Mouse (Mus musculus): Measurements from ENCODE around the gene Ptprc. TPM values are rescaled to one million over a fixed set of nuclear protein-coding genes. Genes with fewer than 3 reads are reported as not detected.

Ptprc gene
- polyA plus RNA-seq, 1 experiment = 15.1 TPM

GRCm38 (mm10) chr1:138130145-138130544 is 45.4 kb downstream of the Ptprc start:
- Histone ChIP-seq H3K4me1 (ENCODE audit: control insufficient read depth, insufficient read depth, insufficient read length, low read length) (no peaks in the 10 kb centered on the region; the same call in none of the 2 replicates), H3K4me3 (ENCODE audit: low read depth, low read length) (no peak overlapping the region), H3K27ac (ENCODE audit: insufficient read depth, low read depth, low read length) (no peak overlapping the region), H3K27me3 (ENCODE audit: control insufficient read depth, insufficient read depth, low read length) (no peaks in the 10 kb centered on the region), H3K36me3 (ENCODE audit: control insufficient read depth, insufficient read depth, low read length) (no peaks in the 10 kb centered on the region)
- TF ChIP-seq CTCF (IDR thresholded peaks at IDR 0.05; ENCODE audit: extremely low read depth, insufficient read length, insufficient replicate concordance, low read depth, low read length) (no peak), POLR2A (IDR thresholded peaks at IDR 0.05; ENCODE audit: low read depth, low read length) (no peak)
- WGBS = 42% methylated on average over 4 of the region's 4 CpGs

GRCm38 (mm10) chr1:138126843-138127242 is 48.7 kb downstream of the Ptprc start:
- Histone ChIP-seq H3K27me3 (ENCODE audit: control insufficient read depth, insufficient read depth, low read length) (no peaks in the 10 kb centered on the region), H3K4me3 (ENCODE audit: low read depth, low read length) (no peak overlapping the region), H3K4me1 (ENCODE audit: control insufficient read depth, insufficient read depth, insufficient read length, low read length) (no peaks in the 10 kb centered on the region; the same call in 1 of the 2 replicates), H3K36me3 (ENCODE audit: control insufficient read depth, insufficient read depth, low read length) (no peaks in the 10 kb centered on the region), H3K27ac (ENCODE audit: insufficient read depth, low read depth, low read length) (no peak overlapping the region)
- 67% methylated on average over 8 of the region's 8 CpGs for WGBS
- TF ChIP-seq POLR2A (IDR thresholded peaks at IDR 0.05; ENCODE audit: low read depth, low read length) = no peak

GRCm38 (mm10) chr1:138125281-138125680 is 50.2 kb downstream of the Ptprc start:
- no peaks in the 10 kb centered on the region for H3K27me3 ChIP-seq (ENCODE audit: control insufficient read depth, insufficient read depth, low read length)
- H3K27ac ChIP-seq (ENCODE audit: insufficient read depth, low read depth, low read length) = no peak overlapping the region
- H3K4me3 ChIP-seq (ENCODE audit: low read depth, low read length) = no peak overlapping the region
- 62% methylated on average over 1 of the region's 1 CpGs for WGBS
- TF ChIP-seq CTCF (IDR thresholded peaks at IDR 0.05; ENCODE audit: extremely low read depth, insufficient read length, insufficient replicate concordance, low read depth, low read length) (no peak), POLR2A (IDR thresholded peaks at IDR 0.05; ENCODE audit: low read depth, low read length) (no peak)
- H3K36me3 ChIP-seq (ENCODE audit: control insufficient read depth, insufficient read depth, low read length) = no peaks in the 10 kb centered on the region
- H3K4me1 ChIP-seq (ENCODE audit: control insufficient read depth, insufficient read depth, insufficient read length, low read length) = no peaks in the 10 kb centered on the region

GRCm38 (mm10) chr1:138123866-138124265 is 51.6 kb downstream of the Ptprc start:
- no peak for TF ChIP-seq CTCF (IDR thresholded peaks at IDR 0.05; ENCODE audit: extremely low read depth, insufficient read length, insufficient replicate concordance, low read depth, low read length)
- TF ChIP-seq POLR2A (IDR thresholded peaks at IDR 0.05; ENCODE audit: low read depth, low read length) = no peak
- 40% methylated on average over 3 of the region's 3 CpGs for WGBS
- Histone ChIP-seq H3K27me3 (ENCODE audit: control insufficient read depth, insufficient read depth, low read length) (no peaks in the 10 kb centered on the region), H3K36me3 (ENCODE audit: control insufficient read depth, insufficient read depth, low read length) (no peaks in the 10 kb centered on the region), H3K27ac (ENCODE audit: insufficient read depth, low read depth, low read length) (no peak overlapping the region), H3K4me3 (ENCODE audit: low read depth, low read length) (no peak overlapping the region), H3K4me1 (ENCODE audit: control insufficient read depth, insufficient read depth, insufficient read length, low read length) (no peaks in the 10 kb centered on the region)

GRCm38 (mm10) chr1:138119895-138120294 is 55.6 kb downstream of the Ptprc start:
- TF ChIP-seq POLR2A (IDR thresholded peaks at IDR 0.05; ENCODE audit: low read depth, low read length) (no peak), CTCF (IDR thresholded peaks at IDR 0.05; ENCODE audit: extremely low read depth, insufficient read length, insufficient replicate concordance, low read depth, low read length) (no peak)
- no peak overlapping the region for H3K27ac ChIP-seq (ENCODE audit: insufficient read depth, low read depth, low read length)
- H3K4me3 ChIP-seq (ENCODE audit: low read depth, low read length) = no peak overlapping the region
- no peaks in the 10 kb centered on the region for H3K4me1 ChIP-seq (ENCODE audit: control insufficient read depth, insufficient read depth, insufficient read length, low read length)
- H3K36me3 ChIP-seq (ENCODE audit: control insufficient read depth, insufficient read depth, low read length) = no peaks in the 10 kb centered on the region
- WGBS = 54% methylated on average over 12 of the region's 12 CpGs
- H3K27me3 ChIP-seq (ENCODE audit: control insufficient read depth, insufficient read depth, low read length) = no peaks in the 10 kb centered on the region

- Histone ChIP-seq H3K27me3 (ENCODE audit: control insufficient read depth, insufficient read depth, low read length) (no peaks in the 10 kb centered on the region), H3K27ac (ENCODE audit: insufficient read depth, low read depth, low read length) (no peak overlapping the region), H3K4me1 (ENCODE audit: control insufficient read depth, insufficient read depth, insufficient read length, low read length) (no peaks in the 10 kb centered on the region), H3K36me3 (ENCODE audit: control insufficient read depth, insufficient read depth, low read length) (no peaks in the 10 kb centered on the region), H3K4me3 (ENCODE audit: low read depth, low read length) (no peak overlapping the region)
- WGBS = 76% methylated on average over 1 of the region's 1 CpGs
- TF ChIP-seq CTCF (IDR thresholded peaks at IDR 0.05; ENCODE audit: extremely low read depth, insufficient read length, insufficient replicate concordance, low read depth, low read length) (no peak), POLR2A (IDR thresholded peaks at IDR 0.05; ENCODE audit: low read depth, low read length) (no peak)
Observed at GRCm38 (mm10) chr1:138093219-138093618, 82.3 kb downstream of the Ptprc start.

GRCm38 (mm10) chr1:138085810-138086209 is 89.7 kb downstream of the Ptprc start:
- no peaks in the 10 kb centered on the region for H3K27me3 ChIP-seq (ENCODE audit: control insufficient read depth, insufficient read depth, low read length)
- no peaks in the 10 kb centered on the region for H3K4me1 ChIP-seq (ENCODE audit: control insufficient read depth, insufficient read depth, insufficient read length, low read length)
- TF ChIP-seq POLR2A (IDR thresholded peaks at IDR 0.05; ENCODE audit: low read depth, low read length) (no peak), CTCF (IDR thresholded peaks at IDR 0.05; ENCODE audit: extremely low read depth, insufficient read length, insufficient replicate concordance, low read depth, low read length) (no peak)
- no peak overlapping the region for H3K27ac ChIP-seq (ENCODE audit: insufficient read depth, low read depth, low read length)
- 22% methylated on average over 1 of the region's 1 CpGs for WGBS
- H3K36me3 ChIP-seq (ENCODE audit: control insufficient read depth, insufficient read depth, low read length) = 0 out of 2 replicates have a peak, but pooled peaks cover 1% of the 10 kb centered on the region
- H3K4me3 ChIP-seq (ENCODE audit: low read depth, low read length) = no peak overlapping the region

- Histone ChIP-seq H3K4me3 (ENCODE audit: low read depth, low read length) (no peak overlapping the region), H3K27me3 (ENCODE audit: control insufficient read depth, insufficient read depth, low read length) (no peaks in the 10 kb centered on the region), H3K36me3 (ENCODE audit: control insufficient read depth, insufficient read depth, low read length) (peaks cover 3% of the 10 kb centered on the region; the same call in 1 of the 2 replicates), H3K4me1 (ENCODE audit: control insufficient read depth, insufficient read depth, insufficient read length, low read length) (no peaks in the 10 kb centered on the region), H3K27ac (ENCODE audit: insufficient read depth, low read depth, low read length) (no peak overlapping the region)
- TF ChIP-seq CTCF (IDR thresholded peaks at IDR 0.05; ENCODE audit: extremely low read depth, insufficient read length, insufficient replicate concordance, low read depth, low read length) (no peak), POLR2A (IDR thresholded peaks at IDR 0.05; ENCODE audit: low read depth, low read length) (no peak)
Observed at GRCm38 (mm10) chr1:138083707-138084106, 91.8 kb downstream of the Ptprc start.

Measured in small intestine, adult 2 months (tissue).